ENCODE assay signal across 21 mouse cellular contexts in the genomic region with DNA sequence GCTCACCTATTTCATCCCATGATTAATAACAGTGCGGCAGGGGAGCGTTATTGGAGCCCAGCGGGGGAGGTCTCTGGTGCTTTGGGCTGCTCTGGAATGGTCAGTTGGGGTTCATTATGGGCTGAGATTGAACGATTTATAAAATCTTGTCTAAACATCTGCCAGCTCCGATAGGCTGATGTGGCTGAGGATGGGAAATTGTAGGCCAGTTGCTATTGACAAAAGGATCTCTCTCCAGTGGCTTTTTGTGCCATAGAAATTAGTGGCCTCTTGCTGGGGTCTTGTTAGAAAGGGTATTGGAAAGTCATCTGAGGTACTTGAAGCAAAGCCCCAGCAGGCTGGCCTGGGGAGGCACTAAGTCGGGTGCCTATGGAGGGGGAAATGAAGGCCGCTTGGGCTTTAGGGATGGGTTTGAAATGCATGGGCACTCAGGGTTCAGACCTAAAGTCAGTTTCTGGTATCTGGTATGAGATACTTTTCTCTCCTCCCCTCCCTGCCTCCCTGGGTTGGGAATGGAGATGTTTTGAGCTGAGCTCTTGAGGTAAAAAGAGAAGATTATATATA. TPM values are rescaled to one million over a fixed set of nuclear protein-coding genes. Genes with fewer than 3 reads are reported as not detected.
DNase-seq lines count a peak whose midpoint lies in the region; ATAC-seq lines count a peak whose summit lies in the region.
"Had no signal": no experiment of that assay in that cellular context is flagged by ENCODE, and none has a peak within 500 bp of the region (broad histone marks: within the 10 kb centered on the region; RNA-seq: fewer than 3 reads in every experiment).

No protein-coding gene starts in this region.

- H3K27me3 ChIP-seq in heart, embryonic 12.5 days (replicated peaks): peaks cover 80% of the 10 kb centered on the region
- H3K27me3 ChIP-seq in hindbrain, embryonic 13.5 days: peaks cover 80% of the 10 kb centered on the region
- H3K27me3 ChIP-seq in midbrain, embryonic 15.5 days (replicated peaks): peaks cover 35% of the 10 kb centered on the region

- peaks cover 23% of the 10 kb centered on the region for H3K4me1 ChIP-seq in heart, embryonic 12.5 days (replicated peaks)
- peaks cover 68% of the 10 kb centered on the region for H3K4me1 ChIP-seq in hindbrain, embryonic 13.5 days (replicated peaks)
- H3K4me1 ChIP-seq in midbrain, embryonic 15.5 days: peaks cover 50% of the 10 kb centered on the region

- intact Hi-C loops in heart, postnatal 25 days (cut with DNase I): loop anchor here (10.0 kb wide), 1 partner anchor 400 kb away; no protein-coding TSS in a partner anchor

- no peak for ATAC-seq in heart, embryonic 12.5 days (ENCODE audit: insufficient number of reproducible peaks, low FRiP score)
- no peak for ATAC-seq in hindbrain, embryonic 13.5 days (ENCODE audit: low FRiP score)
- ATAC-seq in midbrain, embryonic 15.5 days (replicated peaks): no peak
- no peak for ATAC-seq in erythroid progenitor cell, adult 5-6 weeks (replicated peaks; ENCODE audit: low FRiP score, poor library complexity, severe bottlenecking)
- ATAC-seq: forebrain, postnatal 0 days had no signal

- WGBS in heart, embryonic 12.5 days: 31% methylated on average over 7 of the region's 7 CpGs
- 9% methylated on average over 7 of the region's 7 CpGs for WGBS in hindbrain, embryonic 13.5 days
- 24% methylated on average over 7 of the region's 7 CpGs for WGBS in midbrain, embryonic 15.5 days

- no peak overlapping the region for H3K4me3 ChIP-seq in heart, embryonic 12.5 days
- H3K4me3 ChIP-seq in hindbrain, embryonic 13.5 days: peak overlapping the region; percentile 36
- peak overlapping the region; percentile 21 for H3K4me3 ChIP-seq in midbrain, embryonic 15.5 days
- H3K4me3 ChIP-seq: embryonic facial prominence, embryonic 13.5 days; heart, embryonic 15.5 days; liver, embryonic 13.5 days; megakaryocyte, embryonic 14.5 days had no signal

- no peaks in the 10 kb centered on the region for H3K9me3 ChIP-seq in heart, embryonic 12.5 days (replicated peaks)
- no peaks in the 10 kb centered on the region for H3K9me3 ChIP-seq in hindbrain, embryonic 13.5 days
- H3K9me3 ChIP-seq in midbrain, embryonic 15.5 days: no peaks in the 10 kb centered on the region
- H3K9me3 ChIP-seq: embryonic facial prominence, embryonic 13.5 days; heart, embryonic 15.5 days; liver, embryonic 13.5 days had no signal

- H3K27ac ChIP-seq in heart, embryonic 12.5 days (ENCODE audit: poor library complexity, severe bottlenecking): no peak overlapping the region
- H3K27ac ChIP-seq in hindbrain, embryonic 13.5 days: peak overlapping the region; percentile 78
- peak overlapping the region; percentile 49; the same call in 1 of the 2 replicates for H3K27ac ChIP-seq in midbrain, embryonic 15.5 days
- H3K27ac ChIP-seq: embryonic facial prominence, embryonic 13.5 days; heart, embryonic 15.5 days; kidney, postnatal 0 days; liver, embryonic 13.5 days had no signal

- H3K9ac ChIP-seq in heart, embryonic 12.5 days: no peak overlapping the region
- peak overlapping the region; percentile 65 for H3K9ac ChIP-seq in hindbrain, embryonic 13.5 days
- peak overlapping the region; percentile 18; the same call in 1 of the 2 replicates for H3K9ac ChIP-seq in midbrain, embryonic 15.5 days
- H3K9ac ChIP-seq: embryonic facial prominence, embryonic 13.5 days; forebrain, postnatal 0 days; heart, embryonic 15.5 days; liver, embryonic 13.5 days had no signal

- no peaks in the 10 kb centered on the region for H3K36me3 ChIP-seq in heart, embryonic 12.5 days
- H3K36me3 ChIP-seq in hindbrain, embryonic 13.5 days: 0 out of 2 replicates have a peak, but pooled peaks cover 5% of the 10 kb centered on the region
- H3K36me3 ChIP-seq in midbrain, embryonic 15.5 days (replicated peaks): no peaks in the 10 kb centered on the region
- H3K36me3 ChIP-seq: embryonic facial prominence, embryonic 13.5 days; heart, embryonic 15.5 days; liver, embryonic 13.5 days had no signal

- DNase-seq in heart, postnatal 25 days (ENCODE audit: low spot score): no peak
- DNase-seq in embryo, embryonic 10 days (ENCODE audit: low spot score): peak; percentile 24
- no peak for DNase-seq in cerebellum, postnatal 36 days
- DNase-seq in thymus, postnatal 10 days (ENCODE audit: low spot score in 2 of 2): no peak
- DNase-seq: adrenal gland, adult 2 months; B cell, adult 2 months; cerebellum, adult 9-10 months; forebrain, postnatal 0 days; gastrocnemius, postnatal 14 days; liver, embryonic 13.5 days; retina, postnatal 1 day had no signal

- 0 out of 2 replicates have a peak overlapping the region, but pooled peaks have one; percentile 5 for H3K4me2 ChIP-seq in heart, embryonic 12.5 days
- H3K4me2 ChIP-seq in hindbrain, embryonic 13.5 days: peak overlapping the region; percentile 72
- peak overlapping the region; percentile 44 for H3K4me2 ChIP-seq in midbrain, embryonic 15.5 days
- H3K4me2 ChIP-seq: embryonic facial prominence, embryonic 13.5 days; heart, embryonic 15.5 days; liver, embryonic 13.5 days had no signal

RNA-seq across cellular contexts. Expression of a gene that starts 6.2 kb away (rescaled TPM):
- 15.3 and 15.5 TPM in 2 replicates for polyA plus RNA-seq in heart, embryonic 12.5 days (2016; fragmentation: Nextera tagmentation; extraction: Ambion mirVana)
- 1 to 10 TPM; 4.5 to 5.0 TPM for total RNA-seq in heart, postnatal 25 days (2021)
- polyA plus RNA-seq in hindbrain, embryonic 13.5 days (2015; fragmentation: Nextera tagmentation; extraction: Ambion mirVana): 36.4 and 40.7 TPM in 2 replicates
- 41.5 and 52.6 TPM in 2 replicates for polyA plus RNA-seq in midbrain, embryonic 15.5 days (2015; fragmentation: Nextera tagmentation; extraction: Ambion mirVana)
- total RNA-seq in erythroid progenitor cell, adult 5-6 weeks (2015; ENCODE audit: low replicate concordance): not detected in 2 replicates
- not detected in 2 replicates for total RNA-seq in erythroid progenitor cell, adult 5-6 weeks (2017; ENCODE audit: low replicate concordance)
- total RNA-seq: gastrocnemius, postnatal 14 days; left cerebral cortex, postnatal 25 days had no signal
- polyA plus RNA-seq: spleen, adult 2 months had no signal

Comparison
In these comparisons a context has a peak if more than half of its experiments do, and no peak if none do; other contexts are left out.
1. H3K4me2 ChIP-seq: peak in every context shown above with its lines; median percentile 72 in hindbrain, embryonic 13.5 days; 44 in midbrain, embryonic 15.5 days; 5 in heart, embryonic 12.5 days.